Mouse (Mus musculus): ENCODE results near the gene Ogfr. TPM values are rescaled to one million over a fixed set of nuclear protein-coding genes. Genes with fewer than 3 reads are reported as not detected.

The Ogfr gene
- polyA plus RNA-seq, 1 experiment = 40.6 TPM

- Histone ChIP-seq H3K27ac (ENCODE audit: control insufficient read depth, insufficient read depth, low read depth, low read length, poor library complexity) (no peak overlapping the region), H3K4me3 (replicated peaks; ENCODE audit: control insufficient read depth, low read depth, low read length) (no peak overlapping the region), H3K4me1 (ENCODE audit: control insufficient read depth, insufficient read depth, low read length) (no peaks in the 10 kb centered on the region)
- TF ChIP-seq CTCF (IDR thresholded peaks at IDR 0.05; ENCODE audit: control insufficient read depth, insufficient read depth, low read length) (no peak), POLR2A (IDR thresholded peaks at IDR 0.05; ENCODE audit: borderline replicate concordance, control insufficient read depth, low read depth, low read length) (no peak)
- 52% methylated on average over 5 of the region's 5 CpGs for WGBS
Measured at GRCm38 (mm10) chr2:180562146-180562545, 26.9 kb upstream of the Ogfr start.

GRCm38 (mm10) chr2:180563296-180563695 lies 25.7 kb upstream of the Ogfr start:
- WGBS = 58% methylated on average over 6 of the region's 6 CpGs
- Histone ChIP-seq H3K27ac (ENCODE audit: control insufficient read depth, insufficient read depth, low read depth, low read length, poor library complexity) (no peak overlapping the region), H3K4me1 (ENCODE audit: control insufficient read depth, insufficient read depth, low read length) (no peaks in the 10 kb centered on the region), H3K4me3 (replicated peaks; ENCODE audit: control insufficient read depth, low read depth, low read length) (no peak overlapping the region)
- no peak for TF ChIP-seq CTCF (IDR thresholded peaks at IDR 0.05; ENCODE audit: control insufficient read depth, insufficient read depth, low read length)
- TF ChIP-seq POLR2A (IDR thresholded peaks at IDR 0.05; ENCODE audit: borderline replicate concordance, control insufficient read depth, low read depth, low read length) = no peak

GRCm38 (mm10) chr2:180563841-180564240 lies 25.2 kb upstream of the Ogfr start:
- Histone ChIP-seq H3K4me1 (ENCODE audit: control insufficient read depth, insufficient read depth, low read length) (no peaks in the 10 kb centered on the region), H3K4me3 (replicated peaks; ENCODE audit: control insufficient read depth, low read depth, low read length) (no peak overlapping the region), H3K27ac (ENCODE audit: control insufficient read depth, insufficient read depth, low read depth, low read length, poor library complexity) (no peak overlapping the region)
- 57% methylated on average over 5 of the region's 5 CpGs for WGBS
- TF ChIP-seq CTCF (IDR thresholded peaks at IDR 0.05; ENCODE audit: control insufficient read depth, insufficient read depth, low read length) (no peak), POLR2A (IDR thresholded peaks at IDR 0.05; ENCODE audit: borderline replicate concordance, control insufficient read depth, low read depth, low read length) (no peak)

GRCm38 (mm10) chr2:180566240-180566913 lies 22.7 kb upstream of the Ogfr start:
- no peak for TF ChIP-seq POLR2A (IDR thresholded peaks at IDR 0.05; ENCODE audit: borderline replicate concordance, control insufficient read depth, low read depth, low read length)
- TF ChIP-seq CTCF (IDR thresholded peaks at IDR 0.05; ENCODE audit: control insufficient read depth, insufficient read depth, low read length) = peak; percentile 77

GRCm38 (mm10) chr2:180569028-180569643 lies 19.9 kb upstream of the Ogfr start:
- H3K27ac ChIP-seq (ENCODE audit: control insufficient read depth, insufficient read depth, low read depth, low read length, poor library complexity) = no peak overlapping the region
- no peak for TF ChIP-seq POLR2A (IDR thresholded peaks at IDR 0.05; ENCODE audit: borderline replicate concordance, control insufficient read depth, low read depth, low read length)
- no peak for TF ChIP-seq CTCF (IDR thresholded peaks at IDR 0.05; ENCODE audit: control insufficient read depth, insufficient read depth, low read length)
- WGBS = 21% methylated on average over 3 of the region's 3 CpGs

More at GRCm38 (mm10) chr2:180566240-180566913, 22.7 kb upstream of the Ogfr start:
- H3K4me3 ChIP-seq (replicated peaks; ENCODE audit: control insufficient read depth, low read depth, low read length) = no peak overlapping the region
- no peaks in the 10 kb centered on the region for H3K4me1 ChIP-seq (ENCODE audit: control insufficient read depth, insufficient read depth, low read length)
- no peak overlapping the region for H3K27ac ChIP-seq (ENCODE audit: control insufficient read depth, insufficient read depth, low read depth, low read length, poor library complexity)
- 34% methylated on average over 13 of the region's 13 CpGs for WGBS

GRCm38 (mm10) chr2:180576482-180576881 lies 12.6 kb upstream of the Ogfr start:
- no peak overlapping the region for H3K27ac ChIP-seq (ENCODE audit: control insufficient read depth, insufficient read depth, low read depth, low read length, poor library complexity)
- no peak for TF ChIP-seq POLR2A (IDR thresholded peaks at IDR 0.05; ENCODE audit: borderline replicate concordance, control insufficient read depth, low read depth, low read length)
- TF ChIP-seq CTCF (IDR thresholded peaks at IDR 0.05; ENCODE audit: control insufficient read depth, insufficient read depth, low read length) = no peak
- WGBS = 51% methylated on average over 4 of the region's 4 CpGs
- no peak overlapping the region for H3K4me3 ChIP-seq (replicated peaks; ENCODE audit: control insufficient read depth, low read depth, low read length)
- H3K4me1 ChIP-seq (ENCODE audit: control insufficient read depth, insufficient read depth, low read length) = no peaks in the 10 kb centered on the region

More at GRCm38 (mm10) chr2:180569028-180569643, 19.9 kb upstream of the Ogfr start:
- Histone ChIP-seq H3K4me1 (ENCODE audit: control insufficient read depth, insufficient read depth, low read length) (no peaks in the 10 kb centered on the region), H3K4me3 (replicated peaks; ENCODE audit: control insufficient read depth, low read depth, low read length) (no peak overlapping the region)

GRCm38 (mm10) chr2:180578686-180579085 lies 10.4 kb upstream of the Ogfr start:
- Histone ChIP-seq H3K27ac (ENCODE audit: control insufficient read depth, insufficient read depth, low read depth, low read length, poor library complexity) (no peak overlapping the region), H3K4me3 (replicated peaks; ENCODE audit: control insufficient read depth, low read depth, low read length) (no peak overlapping the region), H3K4me1 (ENCODE audit: control insufficient read depth, insufficient read depth, low read length) (peaks cover 5% of the 10 kb centered on the region)
- TF ChIP-seq POLR2A (IDR thresholded peaks at IDR 0.05; ENCODE audit: borderline replicate concordance, control insufficient read depth, low read depth, low read length) (no peak), CTCF (IDR thresholded peaks at IDR 0.05; ENCODE audit: control insufficient read depth, insufficient read depth, low read length) (peak; percentile 90)
- WGBS = 6% methylated on average over 3 of the region's 3 CpGs

GRCm38 (mm10) chr2:180581002-180581401 lies 8.0 kb upstream of the Ogfr start, which contains the start of gene Mrgbp:
TSS of gene Mrgbp (plus strand) at chr2:180581304.
- Histone ChIP-seq H3K4me1 (ENCODE audit: control insufficient read depth, insufficient read depth, low read length) (peaks cover 5% of the 10 kb centered on the region), H3K27ac (ENCODE audit: control insufficient read depth, insufficient read depth, low read depth, low read length, poor library complexity) (no peak within 1 kb of the TSS), H3K4me3 (replicated peaks; ENCODE audit: control insufficient read depth, low read depth, low read length) (no peak within 1 kb of the TSS)
- TF ChIP-seq POLR2A (IDR thresholded peaks at IDR 0.05; ENCODE audit: borderline replicate concordance, control insufficient read depth, low read depth, low read length) (no peak), CTCF (IDR thresholded peaks at IDR 0.05; ENCODE audit: control insufficient read depth, insufficient read depth, low read length) (no peak)
- 73% methylated on average over 3 of the region's 3 CpGs for WGBS
